Mouse (Mus musculus) bone marrow macrophage, adult 2 months (primary cell): ENCODE measurements around the gene Cacng3.

Source experiments
- CTCF ChIP-seq: IDR thresholded peaks from 2 replicates; pipeline ENCODE4 v1.5.1; 2012; ENCODE audit warnings: low read depth, mild to moderate bottlenecking, low read length, moderate library complexity
- POLR2A ChIP-seq: IDR thresholded peaks from 2 replicates; pipeline ENCODE4 v1.6.1; 2012; ENCODE audit warnings: mild to moderate bottlenecking, low read depth, low read length, borderline replicate concordance

DNA sequence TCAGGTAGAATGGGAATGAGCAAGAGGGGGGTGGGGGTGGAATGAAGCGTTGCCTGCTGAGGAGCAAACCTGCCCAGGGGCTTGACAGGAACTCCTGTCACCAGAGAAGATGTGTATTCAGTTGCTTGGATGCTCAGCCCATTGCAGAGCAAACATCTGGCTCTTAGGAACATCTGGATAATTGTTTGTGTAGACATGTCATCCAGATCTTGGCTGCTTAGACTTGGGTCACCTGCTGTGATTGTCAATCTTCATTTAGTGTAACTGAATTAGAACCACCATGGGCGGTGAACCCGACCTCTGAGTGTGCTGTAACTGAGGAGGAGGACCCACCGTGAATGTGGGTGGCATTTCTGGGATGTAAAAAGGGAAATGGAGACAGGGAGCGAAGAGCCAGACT, 36.4 kb downstream of the Cacng3 start:
- TF ChIP-seq CTCF (no peak), POLR2A (no peak)
